Mouse (Mus musculus): ENCODE measurements around the gene Cpped1.

Cpped1 gene

GRCm38 (mm10) chr16:11909035-11909591 is at the start of gene Cpped1:
Gene Cpped1, minus strand, starts transcription at chr16:11909445.
- peak; percentile 77 for DNase-seq (ENCODE audit: low read depth, low spot score)

GRCm38 (mm10) chr16:11940477-11940876 is 31.2 kb upstream of the Cpped1 start:
- DNase-seq (ENCODE audit: low read depth, low spot score), result peak; percentile 19

- DNase-seq (ENCODE audit: low read depth, low spot score), result no peak
These were observed 1.6 kb upstream of the Cpped1 start for GRCm38 (mm10) chr16:11910801-11911200.

GRCm38 (mm10) chr16:11909817-11910216 is 572 bp upstream of the Cpped1 start:
- no peak for DNase-seq (ENCODE audit: low read depth, low spot score)

GRCm38 (mm10) chr16:11908461-11909014 is 707 bp downstream of the Cpped1 start:
- DNase-seq (ENCODE audit: low read depth, low spot score), result no peak

- DNase-seq (ENCODE audit: low read depth, low spot score), result no peak
These were observed 1.4 kb downstream of the Cpped1 start for GRCm38 (mm10) chr16:11907816-11908215.

- no peak for DNase-seq (ENCODE audit: low read depth, low spot score)
These were observed 2.3 kb downstream of the Cpped1 start for GRCm38 (mm10) chr16:11906906-11907305.

- no peak for DNase-seq (ENCODE audit: low read depth, low spot score)
These were observed 4.0 kb downstream of the Cpped1 start for GRCm38 (mm10) chr16:11905216-11905615.

- DNase-seq (ENCODE audit: low read depth, low spot score), result no peak
These were observed 7.2 kb downstream of the Cpped1 start for GRCm38 (mm10) chr16:11902007-11902406.

GRCm38 (mm10) chr16:11900341-11900740 is 8.9 kb downstream of the Cpped1 start:
- no peak for DNase-seq (ENCODE audit: low read depth, low spot score)

- no peak for DNase-seq (ENCODE audit: low read depth, low spot score)
These were observed 12.8 kb downstream of the Cpped1 start for GRCm38 (mm10) chr16:11896411-11896810.

GRCm38 (mm10) chr16:11894877-11895276 is 14.4 kb downstream of the Cpped1 start:
- no peak for DNase-seq (ENCODE audit: low read depth, low spot score)

- DNase-seq (ENCODE audit: low read depth, low spot score), result no peak
These were observed 19.1 kb downstream of the Cpped1 start for GRCm38 (mm10) chr16:11890186-11890585.

- no peak for DNase-seq (ENCODE audit: low read depth, low spot score)
These were observed 19.5 kb downstream of the Cpped1 start for GRCm38 (mm10) chr16:11889741-11890140.

GRCm38 (mm10) chr16:11881795-11882194 is 27.4 kb downstream of the Cpped1 start:
- no peak for DNase-seq (ENCODE audit: low read depth, low spot score)

GRCm38 (mm10) chr16:11880461-11880860 is 28.8 kb downstream of the Cpped1 start:
- no peak for DNase-seq (ENCODE audit: low read depth, low spot score)

GRCm38 (mm10) chr16:11879196-11879595 is 30.0 kb downstream of the Cpped1 start:
- DNase-seq (ENCODE audit: low read depth, low spot score), result no peak

- DNase-seq (ENCODE audit: low read depth, low spot score), result no peak
These were observed 34.0 kb downstream of the Cpped1 start for GRCm38 (mm10) chr16:11875227-11875626.

GRCm38 (mm10) chr16:11873292-11873691 is 36.0 kb downstream of the Cpped1 start:
- no peak for DNase-seq (ENCODE audit: low read depth, low spot score)

- DNase-seq (ENCODE audit: low read depth, low spot score), result no peak
These were observed 40.8 kb downstream of the Cpped1 start for GRCm38 (mm10) chr16:11868486-11868885.

GRCm38 (mm10) chr16:11852716-11853605 is 56.3 kb downstream of the Cpped1 start:
- DNase-seq (ENCODE audit: low read depth, low spot score), result peak; percentile 20

- no peak for DNase-seq (ENCODE audit: low read depth, low spot score)
These were observed 60.1 kb downstream of the Cpped1 start for GRCm38 (mm10) chr16:11848990-11849658.
